Mouse (Mus musculus) ovary, adult 18-20 months (tissue): Measurements from ENCODE around the gene Bcas1.

Experiments
- DNase-seq: peaks from one replicate; pipeline ENCODE4 v3.0.0; 2022; ENCODE audit warnings: low spot score, mixed read lengths

Bcas1 gene

GRCm38 (mm10) chr2:170418748-170419147 is 8.9 kb downstream of the Bcas1 start:
- no peak for DNase-seq

- DNase-seq = no peak
These were observed 16.0 kb downstream of the Bcas1 start for GRCm38 (mm10) chr2:170411490-170412168.

GRCm38 (mm10) chr2:170410677-170411489 is 16.8 kb downstream of the Bcas1 start:
- no peak for DNase-seq

GRCm38 (mm10) chr2:170406438-170406837 is 21.2 kb downstream of the Bcas1 start:
- DNase-seq = no peak

- no peak for DNase-seq
These were observed 22.7 kb downstream of the Bcas1 start for GRCm38 (mm10) chr2:170404781-170405573.

GRCm38 (mm10) chr2:170403666-170404385 is 23.8 kb downstream of the Bcas1 start:
- DNase-seq = no peak

- peak; percentile 40 for DNase-seq
These were observed 26.3 kb downstream of the Bcas1 start for GRCm38 (mm10) chr2:170401211-170401799.

GRCm38 (mm10) chr2:170400666-170401065 is 27.0 kb downstream of the Bcas1 start:
- no peak for DNase-seq

- no peak for DNase-seq
These were observed 35.7 kb downstream of the Bcas1 start for GRCm38 (mm10) chr2:170391994-170392393.

GRCm38 (mm10) chr2:170388320-170388719 is 39.3 kb downstream of the Bcas1 start:
- DNase-seq = no peak

- no peak for DNase-seq
These were observed 42.1 kb downstream of the Bcas1 start for GRCm38 (mm10) chr2:170385556-170385955.

GRCm38 (mm10) chr2:170384770-170385169 is 42.9 kb downstream of the Bcas1 start:
- DNase-seq = no peak

- DNase-seq = no peak
These were observed 54.3 kb downstream of the Bcas1 start for GRCm38 (mm10) chr2:170373391-170373790.

GRCm38 (mm10) chr2:170365676-170366075 is 62.0 kb downstream of the Bcas1 start:
- no peak for DNase-seq

- no peak for DNase-seq
These were observed 62.4 kb downstream of the Bcas1 start for GRCm38 (mm10) chr2:170365271-170365670.

GRCm38 (mm10) chr2:170356667-170357374 is 70.8 kb downstream of the Bcas1 start:
- no peak for DNase-seq

GRCm38 (mm10) chr2:170354963-170355367 is 72.7 kb downstream of the Bcas1 start:
- peak; percentile 32 for DNase-seq

GRCm38 (mm10) chr2:170352273-170352672 is 75.4 kb downstream of the Bcas1 start:
- no peak for DNase-seq

- no peak for DNase-seq
These were observed 75.8 kb downstream of the Bcas1 start for GRCm38 (mm10) chr2:170351847-170352246.

- no peak for DNase-seq
These were observed 77.9 kb downstream of the Bcas1 start for GRCm38 (mm10) chr2:170349784-170350183.

- DNase-seq = no peak
These were observed 78.5 kb downstream of the Bcas1 start for GRCm38 (mm10) chr2:170349096-170349495.
